In the genomic region with DNA sequence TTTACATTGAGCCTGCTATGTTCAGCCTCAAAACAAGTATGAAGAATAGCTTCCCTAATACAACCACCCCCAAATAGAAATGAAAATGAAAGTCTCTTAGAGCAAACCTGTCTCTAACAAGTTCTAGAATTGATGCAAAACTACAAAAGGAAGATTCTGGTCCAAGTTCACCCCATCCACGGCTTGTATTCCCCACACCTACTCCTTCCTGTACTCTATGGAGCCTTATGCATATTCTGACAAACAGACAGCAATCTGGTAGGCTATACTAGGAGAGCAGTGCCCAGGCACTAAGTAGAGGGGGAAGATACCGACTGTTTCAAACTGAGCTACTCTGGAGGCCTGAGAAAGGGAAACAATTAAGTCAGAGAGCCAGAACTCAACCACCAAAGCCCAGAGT, we compare ENCODE assay signal across 15 mouse cellular contexts. TPM values are rescaled to one million over a fixed set of nuclear protein-coding genes. Genes with fewer than 3 reads are reported as not detected.
DNase-seq lines count a peak whose midpoint lies in the region; ATAC-seq and TF ChIP-seq lines count a peak whose summit lies in the region.
"Had no signal": no experiment of that assay in that cellular context is flagged by ENCODE, and none has a peak within 500 bp of the region (broad histone marks: within the 10 kb centered on the region; RNA-seq: fewer than 3 reads in every experiment).

No protein-coding gene starts in this region.

- no peak for TF ChIP-seq RAD21 in CH12.LX (IDR thresholded peaks at IDR 0.05; ENCODE audit: low read depth, low read length)

- no peak for TF ChIP-seq EP300 in liver, postnatal 0 days (IDR thresholded peaks at IDR 0.05; ENCODE audit: low read depth)
- no peak; the same call in 1 of the 2 replicates for TF ChIP-seq EP300 in CH12.LX (IDR thresholded peaks at IDR 0.05; ENCODE audit: low read length)

- peaks cover 39% of the 10 kb centered on the region for H3K4me1 ChIP-seq in heart, embryonic 13.5 days
- peaks cover 29% of the 10 kb centered on the region for H3K4me1 ChIP-seq in liver, postnatal 0 days (ENCODE audit: insufficient read depth)
- H3K4me1 ChIP-seq in CH12.LX (ENCODE audit: control insufficient read depth in 1 of 2, insufficient read depth in 2 of 2) = peaks cover 5 to 55% of the 10 kb centered on the region in 2 experiments; a peak in 3 of 4 replicates
- peaks cover 18% of the 10 kb centered on the region for H3K4me1 ChIP-seq in midbrain, embryonic 15.5 days

- DNase-seq in heart, adult 18-20 months = no peak
- no peak for DNase-seq in liver, postnatal 0 days
- DNase-seq in liver (no peak), CH12.LX (ENCODE audit: extremely low read depth) (no peak)
- no peak for DNase-seq in frontal cortex, adult 2 months (ENCODE audit: extremely low spot score in 1 of 2, low spot score in 1 of 2)
- no peak for DNase-seq in gastrocnemius, adult 18-20 months (ENCODE audit: low spot score)
- DNase-seq: adrenal gland, adult 8-10 months; cerebellum, adult 11-12 months; embryo, embryonic 11 days; heart, postnatal 10 days; right cerebral cortex, postnatal 4 days had no signal

- H3K9ac ChIP-seq in heart, embryonic 13.5 days = peak overlapping the region; percentile 50; the same call in 1 of the 2 replicates
- H3K9ac ChIP-seq in liver, postnatal 0 days (replicated peaks) = peak overlapping the region; percentile 22; the same call in 1 of the 2 replicates
- H3K9ac ChIP-seq in CH12.LX (ENCODE audit: insufficient read depth, low read depth) = peak overlapping the region; percentile 23
- H3K9ac ChIP-seq in midbrain, embryonic 15.5 days = no peak overlapping the region

- H3K36me3 ChIP-seq in heart, embryonic 13.5 days = peaks cover 15% of the 10 kb centered on the region
- H3K36me3 ChIP-seq in liver, postnatal 0 days (replicated peaks; ENCODE audit: insufficient read depth, low read length) = no peaks in the 10 kb centered on the region
- peaks cover 0 to 33% of the 10 kb centered on the region in 2 experiments for H3K36me3 ChIP-seq in CH12.LX (replicated peaks in 1 of 2; ENCODE audit: control insufficient read depth in 1 of 2, insufficient read depth in 1 of 2, low read length in 1 of 2)
- 0 out of 2 replicates have a peak, but pooled peaks cover 4% of the 10 kb centered on the region for H3K36me3 ChIP-seq in midbrain, embryonic 15.5 days (replicated peaks)

- peaks cover 39% of the 10 kb centered on the region for H3K79me2 ChIP-seq in CH12.LX (replicated peaks; ENCODE audit: control insufficient read depth, extremely low read depth, insufficient read depth, poor library complexity, severe bottlenecking)

- H3K9me3 ChIP-seq in heart, embryonic 13.5 days = peaks cover 7% of the 10 kb centered on the region; the same call in 1 of the 2 replicates
- no peaks in the 10 kb centered on the region for H3K9me3 ChIP-seq in liver, postnatal 0 days (ENCODE audit: low read length)
- H3K9me3 ChIP-seq in CH12.LX (replicated peaks; ENCODE audit: low read length) = peaks cover 2% of the 10 kb centered on the region
- no peaks in the 10 kb centered on the region for H3K9me3 ChIP-seq in midbrain, embryonic 15.5 days

- no peak overlapping the region for H3K4me3 ChIP-seq in heart, embryonic 13.5 days
- no peak overlapping the region for H3K4me3 ChIP-seq in liver, postnatal 0 days (ENCODE audit: low read depth, low read length)
- H3K4me3 ChIP-seq in CH12.LX (replicated peaks in 1 of 3; ENCODE audit: low read depth in 2 of 3, low read length in 2 of 3, poor library complexity in 1 of 3) = peak overlapping the region; percentile 20 to 46 (median 32)
- no peak overlapping the region for H3K4me3 ChIP-seq in midbrain, embryonic 15.5 days

- ATAC-seq in heart, embryonic 13.5 days (ENCODE audit: extremely low read depth, insufficient number of reproducible peaks, low FRiP score, low TSS enrichment) = no peak
- ATAC-seq in liver, postnatal 0 days = no peak
- no peak for ATAC-seq in midbrain, embryonic 15.5 days (replicated peaks)
- ATAC-seq: Patski had no signal

- no peak for TF ChIP-seq POLR2A in CH12.LX (IDR thresholded peaks at IDR 0.05; ENCODE audit: low read depth, low read length)

- no peak overlapping the region for H3K4me2 ChIP-seq in heart, embryonic 13.5 days
- H3K4me2 ChIP-seq in liver, postnatal 0 days (ENCODE audit: low read depth, low read length) = peak overlapping the region; percentile 51
- peak overlapping the region; percentile 93 for H3K4me2 ChIP-seq in CH12.LX (ENCODE audit: insufficient read depth, low read depth, poor library complexity, severe bottlenecking)
- no peak overlapping the region for H3K4me2 ChIP-seq in midbrain, embryonic 15.5 days

- dilution Hi-C loops in CH12.LX (cut with MboI; ENCODE audit: extremely low pct_ligation_motif_present, extremely low pct_unique_long_range_greater_than_20kb, low sequenced_read_pairs) = no loop called here

- 40% methylated on average over 2 of the region's 2 CpGs for WGBS in heart, embryonic 13.5 days
- 40% methylated on average over 2 of the region's 2 CpGs for WGBS in liver, postnatal 0 days (ENCODE audit: insufficient replicate concordance)
- WGBS in midbrain, embryonic 15.5 days = 46% methylated on average over 2 of the region's 2 CpGs

- TF ChIP-seq CTCF in liver, postnatal 0 days (IDR thresholded peaks at IDR 0.05; ENCODE audit: low read depth) = no peak
- TF ChIP-seq CTCF in CH12.LX (conservative IDR thresholded peaks at IDR 0.05 in 1 of 2, IDR thresholded peaks at IDR 0.05 in 1 of 2; ENCODE audit: low read depth in 2 of 2, low read length in 2 of 2) = no peak

- H3K27me3 ChIP-seq in heart, embryonic 13.5 days (replicated peaks) = no peaks in the 10 kb centered on the region
- H3K27me3 ChIP-seq in liver, postnatal 0 days (ENCODE audit: insufficient read depth, low read length) = no peaks in the 10 kb centered on the region
- H3K27me3 ChIP-seq in CH12.LX (replicated peaks) = no peaks in the 10 kb centered on the region
- no peaks in the 10 kb centered on the region for H3K27me3 ChIP-seq in midbrain, embryonic 15.5 days (replicated peaks)
- H3K27me3 ChIP-seq: Patski had no signal

- in situ Hi-C loops in CH12.LX (cut with MboI; ENCODE audit: low pct_ligation_motif_present, low pct_unique_long_range_greater_than_20kb, low sequenced_read_pairs) = no loop called here

- H3K27ac ChIP-seq in heart, embryonic 13.5 days (replicated peaks) = peak overlapping the region; percentile 42; the same call in 1 of the 2 replicates
- peak overlapping the region; percentile 48; the same call in 1 of the 2 replicates for H3K27ac ChIP-seq in liver, postnatal 0 days (ENCODE audit: low read depth)
- peak overlapping the region; percentile 81 for H3K27ac ChIP-seq in CH12.LX (ENCODE audit: insufficient read depth, low read depth)
- H3K27ac ChIP-seq in midbrain, embryonic 15.5 days = peak overlapping the region; percentile 5; the same call in 1 of the 2 replicates
- H3K27ac ChIP-seq: stomach, postnatal 0 days had no signal

TF ChIP-seq in CH12.LX, 34 proteins besides CTCF, POLR2A, EP300 and RAD21:
- TF ChIP-seq MEF2A (IDR thresholded peaks at IDR 0.05; ENCODE audit: borderline replicate concordance, low read depth, low read length) (peak; percentile 31; the same call in 1 of the 2 replicates), BHLHE40 (IDR thresholded peaks at IDR 0.05; ENCODE audit: low read depth, low read length) (no peak), NRF1 (IDR thresholded peaks at IDR 0.05; ENCODE audit: low read depth, low read length) (no peak), NELFE (IDR thresholded peaks at IDR 0.05; ENCODE audit: low read depth, low read length) (no peak)

RNA-seq across cellular contexts. Expression of a gene that starts 23.6 kb away (rescaled TPM):
- 17.7 and 19.9 TPM in 2 replicates for polyA plus RNA-seq in heart, embryonic 13.5 days (2015; fragmentation: Nextera tagmentation; extraction: Ambion mirVana)
- 10 to 100 TPM; 28.1 to 28.2 TPM for total RNA-seq in heart, adult 18-20 months (2021)
- polyA plus RNA-seq in liver, postnatal 0 days (2015; fragmentation: Nextera tagmentation; extraction: Ambion mirVana) = 4.9 and 5.5 TPM in 2 replicates
- 20.7 and 22.7 TPM in 2 replicates for total RNA-seq in CH12.LX (2012; rRNA removed)
- total RNA-seq in CH12.LX (2014; rRNA removed) = 26.9 and 28.0 TPM in 2 replicates
- polyA plus RNA-seq in CH12.LX (2012; ENCODE audit: insufficient read length, low read depth) = 77.5 and 80.9 TPM in 2 replicates
- polyA plus RNA-seq in midbrain, embryonic 15.5 days (2015; fragmentation: Nextera tagmentation; extraction: Ambion mirVana) = 69.4 and 70.8 TPM in 2 replicates
- polyA plus RNA-seq in frontal cortex, adult 2 months (2012; rRNA removed) = 143 and 157 TPM in 2 replicates
- 10 to 100 TPM; 14.8 to 17.7 TPM for total RNA-seq in gastrocnemius, adult 18-20 months (2021)

Comparison
In these comparisons a context has a peak if more than half of its experiments do, and no peak if none do; other contexts are left out.
1. H3K27ac ChIP-seq: peak in every context shown above with its lines; median percentile 81 in CH12.LX; 48 in liver, postnatal 0 days; 42 in heart, embryonic 13.5 days; 5 in midbrain, embryonic 15.5 days.
2. H3K4me2 ChIP-seq: peak in liver, postnatal 0 days (single experiment) and CH12.LX (single experiment); none in heart, embryonic 13.5 days (single experiment) and midbrain, embryonic 15.5 days (single experiment).
3. H3K4me3 ChIP-seq: peak in CH12.LX (3 of 3); none in heart, embryonic 13.5 days (single experiment), liver, postnatal 0 days (single experiment) and midbrain, embryonic 15.5 days (single experiment).